Comparison of ENCODE assay signal across 8 mouse cellular contexts in the genomic region with DNA sequence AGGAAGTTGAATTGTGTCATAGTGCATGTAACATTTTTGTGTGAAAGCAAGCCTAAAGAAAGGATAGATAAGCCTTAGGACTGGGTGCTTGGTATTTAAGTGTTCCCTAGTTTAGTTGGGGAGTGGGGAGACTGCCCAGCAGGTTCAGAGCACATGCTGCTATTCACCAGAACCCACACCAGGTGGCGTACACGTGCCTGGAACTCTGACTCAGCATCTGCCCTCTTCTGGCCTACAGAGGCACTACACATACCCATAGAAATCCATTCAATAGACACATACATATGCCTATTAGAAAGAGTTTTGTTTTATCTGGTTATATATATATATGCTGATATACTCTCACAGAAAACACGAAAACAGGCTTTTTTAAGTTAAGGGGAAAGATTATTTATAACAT. TPM values are rescaled to one million over a fixed set of nuclear protein-coding genes. Genes with fewer than 3 reads are reported as not detected.
DNase-seq lines count a peak whose midpoint lies in the region; ATAC-seq and TF ChIP-seq lines count a peak whose summit lies in the region.

No protein-coding gene starts in this region.

- no peak overlapping the region for H3K4me2 ChIP-seq in hindbrain, embryonic 12.5 days (replicated peaks)

- peak; percentile 98 for TF ChIP-seq CTCF in E14TG2a.4 (conservative IDR thresholded peaks at IDR 0.05; ENCODE audit: low read length)
- peak; percentile 98 for TF ChIP-seq CTCF in bone marrow macrophage, adult 2 months (IDR thresholded peaks at IDR 0.05; ENCODE audit: low read depth, low read length)

- peaks cover 98% of the 10 kb centered on the region for H3K36me3 ChIP-seq in hindbrain, embryonic 10.5 days
- H3K36me3 ChIP-seq in hindbrain, embryonic 12.5 days: peaks cover 73% of the 10 kb centered on the region
- peaks cover 77% of the 10 kb centered on the region for H3K36me3 ChIP-seq in E14TG2a.4 (ENCODE audit: insufficient read depth, low read length)

- no peaks in the 10 kb centered on the region for H3K9me3 ChIP-seq in hindbrain, embryonic 10.5 days
- H3K9me3 ChIP-seq in hindbrain, embryonic 12.5 days (replicated peaks): no peaks in the 10 kb centered on the region
- H3K9me3 ChIP-seq in E14TG2a.4 (ENCODE audit: low read length): peaks cover 5% of the 10 kb centered on the region

- no peak for ATAC-seq in hindbrain, embryonic 12.5 days (ENCODE audit: low FRiP score)
- peak; percentile 99 for ATAC-seq in monocyte, adult 5-6 weeks (replicated peaks; ENCODE audit: insufficient number of reproducible peaks, low FRiP score, low TSS enrichment, poor library complexity, severe bottlenecking)

- H3K27me3 ChIP-seq in hindbrain, embryonic 10.5 days (ENCODE audit: insufficient read depth, poor library complexity, severe bottlenecking): no peaks in the 10 kb centered on the region
- no peaks in the 10 kb centered on the region for H3K27me3 ChIP-seq in hindbrain, embryonic 12.5 days
- no peaks in the 10 kb centered on the region for H3K27me3 ChIP-seq in E14TG2a.4 (ENCODE audit: insufficient read depth, low read length)

- WGBS in hindbrain, embryonic 10.5 days: 32% methylated on average over 3 of the region's 3 CpGs
- 36% methylated on average over 3 of the region's 3 CpGs for WGBS in hindbrain, embryonic 12.5 days

- DNase-seq in hindbrain, embryonic 10.5 days (ENCODE audit: low spot score): peak; percentile 30
- DNase-seq in gastrocnemius, postnatal 14 days: peak; percentile 54
- peak; percentile 64 to 68 for DNase-seq in left cerebral cortex, adult 18-20 months (ENCODE audit: low spot score in 2 of 2)
- DNase-seq in telencephalon, adult 2 months (ENCODE audit: low read depth, low spot score): peak; percentile 28

- TF ChIP-seq POLR2A in bone marrow macrophage, adult 2 months (IDR thresholded peaks at IDR 0.05; ENCODE audit: borderline replicate concordance, low read depth, low read length): no peak

- no peaks in the 10 kb centered on the region for H3K4me1 ChIP-seq in hindbrain, embryonic 10.5 days (replicated peaks)
- no peaks in the 10 kb centered on the region for H3K4me1 ChIP-seq in hindbrain, embryonic 12.5 days
- no peaks in the 10 kb centered on the region for H3K4me1 ChIP-seq in E14TG2a.4 (replicated peaks; ENCODE audit: low read depth, low read length)
- H3K4me1 ChIP-seq in bone marrow macrophage, adult 2 months (ENCODE audit: control insufficient read depth, insufficient read depth, low read length): no peaks in the 10 kb centered on the region

- intact Hi-C loops in gastrocnemius, postnatal 14 days (cut with DNase I; ENCODE audit: low total_unique reads): no loop called here

- no peak overlapping the region for H3K27ac ChIP-seq in hindbrain, embryonic 10.5 days
- H3K27ac ChIP-seq in hindbrain, embryonic 12.5 days: no peak overlapping the region
- no peak overlapping the region for H3K27ac ChIP-seq in bone marrow macrophage, adult 2 months (ENCODE audit: insufficient read depth, low read depth, low read length)

- H3K4me3 ChIP-seq in hindbrain, embryonic 10.5 days: no peak overlapping the region
- no peak overlapping the region for H3K4me3 ChIP-seq in hindbrain, embryonic 12.5 days
- H3K4me3 ChIP-seq in E14TG2a.4 (replicated peaks; ENCODE audit: low read length): no peak overlapping the region
- H3K4me3 ChIP-seq in bone marrow macrophage, adult 2 months (ENCODE audit: insufficient read depth, low read length): no peak overlapping the region

- H3K9ac ChIP-seq in hindbrain, embryonic 12.5 days: no peak overlapping the region

RNA-seq across cellular contexts. Expression of a gene that starts 23.2 kb away (rescaled TPM):
- polyA plus RNA-seq in hindbrain, embryonic 10.5 days (2016; fragmentation: Nextera tagmentation; extraction: Ambion mirVana): 7.2 and 10.0 TPM in 2 replicates
- 8.2 and 8.3 TPM in 2 replicates for polyA plus RNA-seq in hindbrain, embryonic 12.5 days (2016; fragmentation: Nextera tagmentation; extraction: Ambion mirVana)
- 8.7 and 9.2 TPM in 2 replicates for polyA plus RNA-seq in bone marrow macrophage, adult 2 months (2012; ENCODE audit: insufficient read depth, insufficient read length, missing spikeins)
- total RNA-seq in gastrocnemius, postnatal 14 days (2021): 1 to 10 TPM; 1.5 to 1.6 TPM
- 1 to 10 TPM; 5.4 to 7.2 TPM for total RNA-seq in left cerebral cortex, adult 18-20 months (2021)
- total RNA-seq in monocyte, adult 5-6 weeks (2017): 22.8 to 29.1 TPM (median 26.8 TPM) in 3 replicates

RNA-seq across cellular contexts. Expression of a gene that starts 36.2 kb away (rescaled TPM):
- polyA plus RNA-seq in hindbrain, embryonic 10.5 days (2016; fragmentation: Nextera tagmentation; extraction: Ambion mirVana): 38.8 and 47.9 TPM in 2 replicates
- 58.1 and 61.1 TPM in 2 replicates for polyA plus RNA-seq in hindbrain, embryonic 12.5 days (2016; fragmentation: Nextera tagmentation; extraction: Ambion mirVana)
- 48.8 and 57.5 TPM in 2 replicates for polyA plus RNA-seq in bone marrow macrophage, adult 2 months (2012; ENCODE audit: insufficient read depth, insufficient read length, missing spikeins)
- 10 to 100 TPM; 13.1 to 15.1 TPM for total RNA-seq in gastrocnemius, postnatal 14 days (2021)
- total RNA-seq in left cerebral cortex, adult 18-20 months (2021): 10 to 100 TPM; 54.2 to 60.8 TPM
- total RNA-seq in monocyte, adult 5-6 weeks (2017): 71.5 to 89.2 TPM (median 82.8 TPM) in 3 replicates
